Comparison of ENCODE assay signal across 17 mouse cellular contexts in genomic region chr16:76830371-76830770, GRCm38 (mm10).
DNase-seq lines count a peak whose midpoint lies in the region; ATAC-seq lines count a peak whose summit lies in the region.
"Had no signal": no experiment of that assay in that cellular context is flagged by ENCODE, and none has a peak within 500 bp of the region (broad histone marks: within the 10 kb centered on the region; RNA-seq: fewer than 3 reads in every experiment).

No protein-coding gene starts in this region.

- no peak overlapping the region for H3K4me3 ChIP-seq in lung, embryonic 16.5 days (ENCODE audit: low read length)
- H3K4me3 ChIP-seq: forebrain, embryonic 12.5 days; hindbrain, embryonic 13.5 days; limb, embryonic 15.5 days had no signal

- peak; percentile 10 to 19 for DNase-seq in heart, postnatal 14 days
- no peak for DNase-seq in heart, adult 8-10 months (ENCODE audit: low spot score)
- DNase-seq in kidney, postnatal 4 days = peak; percentile 67 to 74
- no peak for DNase-seq in kidney, postnatal 36 days
- peak; percentile 22 for DNase-seq in lung, postnatal 36 days
- DNase-seq in left cerebral cortex, adult 8-10 months (ENCODE audit: low spot score in 2 of 2) = no peak
- DNase-seq: cerebellum, adult 9-10 months; gastrocnemius, postnatal 25 days; layer of hippocampus, adult 9-11 months; thymus, adult 2 months had no signal

- intact Hi-C loops in heart, postnatal 14 days (cut with DNase I) = no loop called here

- no peaks in the 10 kb centered on the region for H3K27me3 ChIP-seq in lung, embryonic 16.5 days (ENCODE audit: control insufficient read depth, insufficient read depth, low read depth, low read length)
- H3K27me3 ChIP-seq: forebrain, embryonic 12.5 days; hindbrain, embryonic 13.5 days; limb, embryonic 15.5 days had no signal

- no peaks in the 10 kb centered on the region for H3K36me3 ChIP-seq in lung, embryonic 16.5 days (ENCODE audit: control insufficient read depth, insufficient read depth, low read length)
- H3K36me3 ChIP-seq: forebrain, embryonic 12.5 days; hindbrain, embryonic 13.5 days; limb, embryonic 15.5 days had no signal

- H3K4me2 ChIP-seq in lung, embryonic 16.5 days (ENCODE audit: low read depth, low read length) = no peak overlapping the region
- H3K4me2 ChIP-seq: forebrain, embryonic 12.5 days; hindbrain, embryonic 13.5 days; limb, embryonic 15.5 days had no signal

- peaks cover 2% of the 10 kb centered on the region; the same call in 1 of the 2 replicates for H3K9me3 ChIP-seq in lung, embryonic 16.5 days (ENCODE audit: control insufficient read depth, low read length)
- H3K9me3 ChIP-seq: limb, embryonic 15.5 days had no signal

- no peaks in the 10 kb centered on the region; the same call in 1 of the 2 replicates for H3K4me1 ChIP-seq in lung, embryonic 16.5 days (replicated peaks; ENCODE audit: control insufficient read depth, insufficient read depth, low read length)
- H3K4me1 ChIP-seq: hindbrain, embryonic 13.5 days; limb, embryonic 15.5 days had no signal

- 0 out of 2 replicates have a peak overlapping the region, but pooled peaks have one; percentile 7 for H3K27ac ChIP-seq in lung, embryonic 16.5 days (ENCODE audit: low read length)
- H3K27ac ChIP-seq: forebrain, embryonic 12.5 days; hindbrain, embryonic 13.5 days; limb, embryonic 15.5 days had no signal

- no peak overlapping the region for H3K9ac ChIP-seq in lung, embryonic 16.5 days (ENCODE audit: low read length)
- H3K9ac ChIP-seq: forebrain, embryonic 12.5 days; hindbrain, embryonic 13.5 days; limb, embryonic 15.5 days had no signal

- peak; percentile 81 for ATAC-seq in lung, embryonic 16.5 days (ENCODE audit: low read depth)
- ATAC-seq: activated CD4-positive, CD25-positive, alpha-beta regulatory T cell, adult 4 months; midbrain, embryonic 16.5 days; Patski had no signal

- WGBS in lung, embryonic 16.5 days = 26% methylated on average over 3 of the region's 3 CpGs

Comparison
In these comparisons a context has a peak if more than half of its experiments do, and no peak if none do; other contexts are left out.
1. DNase-seq: peak in heart, postnatal 14 days (2 of 2), kidney, postnatal 4 days (2 of 2) and lung, postnatal 36 days (single experiment); none in heart, adult 8-10 months (single experiment), kidney, postnatal 36 days (0 of 2) and left cerebral cortex, adult 8-10 months (0 of 2).